Mouse (Mus musculus): ENCODE data around the gene Gosr1.

- no peak for TF ChIP-seq CTCF (IDR thresholded peaks at IDR 0.05; ENCODE audit: extremely low read depth, insufficient read depth, low read length)
- TF ChIP-seq POLR2A (IDR thresholded peaks at IDR 0.05; ENCODE audit: extremely low read depth, insufficient read depth, low read length) = no peak
These were observed 33.9 kb upstream of the Gosr1 start for GRCm38 (mm10) chr11:76797236-76797635.

All from cortical plate, adult 2 months (tissue).